Mouse (Mus musculus) large intestine, adult 2 months (tissue): Measurements from ENCODE around the gene Poc5. TPM values are rescaled to one million over a fixed set of nuclear protein-coding genes. Genes with fewer than 3 reads are reported as not detected.

ENCODE experiments used
- DNase-seq: peaks from one replicate; pipeline ENCODE4 v3.0.0-alpha.2; 2012; ENCODE audit warnings: low read depth, low spot score
- WGBS: fragments of 180-500 bp; shearing (Covaris S2); methylation state at CpG from one replicate; pipeline ENCODE4 v1.1.7; 2018; 5-methylcytosine and 5-hydroxymethylcytosine counted together
- polyA plus RNA-seq: library from polyadenylated mRNA; depleted of rRNA; stranded (reverse); fragments of >200 nt; gene quantifications from 2 replicates; pipeline ENCODE4 v1.2.3, GENCODE M21; 2012

Poc5 gene
- polyA plus RNA-seq, 1 experiment, result 3.9 TPM

GRCm38 (mm10) chr13:96428531-96428930 lies 40.4 kb downstream of the Poc5 start:
- 42% methylated on average over 5 of the region's 5 CpGs for WGBS
- no peak for DNase-seq

GRCm38 (mm10) chr13:96431595-96432156 lies 43.6 kb downstream of the Poc5 start:
- peak; percentile 94 for DNase-seq
- WGBS, result 27% methylated on average over 12 of the region's 12 CpGs

- DNase-seq, result no peak
Measured at GRCm38 (mm10) chr13:96432376-96432811, 44.3 kb downstream of the Poc5 start.

GRCm38 (mm10) chr13:96433041-96433440 lies 44.9 kb downstream of the Poc5 start:
- WGBS, result 68% methylated on average over 6 of the region's 6 CpGs
- no peak for DNase-seq

More at GRCm38 (mm10) chr13:96432376-96432811, 44.3 kb downstream of the Poc5 start:
- 25% methylated on average over 3 of the region's 3 CpGs for WGBS

- DNase-seq, result no peak
- WGBS, result 24% methylated on average over 11 of the region's 11 CpGs
Measured at GRCm38 (mm10) chr13:96433648-96434190, 45.6 kb downstream of the Poc5 start.

GRCm38 (mm10) chr13:96434899-96435331 lies 46.8 kb downstream of the Poc5 start:
- no peak for DNase-seq
- WGBS, result 33% methylated on average over 5 of the region's 5 CpGs

GRCm38 (mm10) chr13:96435793-96436192 lies 47.7 kb downstream of the Poc5 start:
- 59% methylated on average over 13 of the region's 13 CpGs for WGBS
- no peak for DNase-seq

GRCm38 (mm10) chr13:96436921-96437320 lies 48.8 kb downstream of the Poc5 start:
- 82% methylated on average over 1 of the region's 1 CpGs for whole genome bisulfite sequencing
- no peak for DNase-seq

- no peak for DNase-seq
- 96% methylated on average over 4 of the region's 4 CpGs for WGBS
Measured at GRCm38 (mm10) chr13:96440436-96440835, 52.3 kb downstream of the Poc5 start.

GRCm38 (mm10) chr13:96450205-96450856 lies 62.2 kb downstream of the Poc5 start:
- no peak for DNase-seq
- WGBS, result 86% methylated on average over 11 of the region's 11 CpGs

GRCm38 (mm10) chr13:96450869-96451268 lies 62.8 kb downstream of the Poc5 start:
- DNase-seq, result no peak
- WGBS, result 85% methylated on average over 7 of the region's 7 CpGs

- no peak for DNase-seq
- WGBS, result 50% methylated on average over 11 of the region's 11 CpGs
Measured at GRCm38 (mm10) chr13:96451386-96452140, 63.5 kb downstream of the Poc5 start.

GRCm38 (mm10) chr13:96452621-96453020 lies 64.5 kb downstream of the Poc5 start:
- WGBS, result 92% methylated on average over 3 of the region's 3 CpGs

GRCm38 (mm10) chr13:96454288-96454687 lies 66.2 kb downstream of the Poc5 start:
- WGBS, result 21% methylated on average over 3 of the region's 3 CpGs
- peak; percentile 81 for DNase-seq

More at GRCm38 (mm10) chr13:96452621-96453020, 64.5 kb downstream of the Poc5 start:
- no peak for DNase-seq

- WGBS, result 64% methylated on average over 5 of the region's 5 CpGs
- no peak for DNase-seq
Measured at GRCm38 (mm10) chr13:96457566-96457965, 69.5 kb downstream of the Poc5 start.

- DNase-seq, result no peak
- WGBS, result 29% methylated on average over 5 of the region's 5 CpGs
Measured at GRCm38 (mm10) chr13:96458018-96458417, 69.9 kb downstream of the Poc5 start.

- 82% methylated on average over 4 of the region's 4 CpGs for WGBS
- DNase-seq, result no peak
Measured at GRCm38 (mm10) chr13:96458606-96459005, 70.5 kb downstream of the Poc5 start.

- no peak for DNase-seq
- 76% methylated on average over 1 of the region's 1 CpGs for WGBS
Measured at GRCm38 (mm10) chr13:96462644-96463043, 74.5 kb downstream of the Poc5 start.

- no peak for DNase-seq
- 79% methylated on average over 5 of the region's 5 CpGs for WGBS
Measured at GRCm38 (mm10) chr13:96465315-96465714, 77.2 kb downstream of the Poc5 start.
